Mouse (Mus musculus) stomach, postnatal 0 days (tissue): ENCODE data around the gene Nedd9.

Experiments
- CTCF ChIP-seq: IDR thresholded peaks from 2 replicates; pipeline ENCODE4 v1.5.1; 2016; ENCODE audit warnings: antibody characterized with exemption, low read depth, mild to moderate bottlenecking, moderate library complexity
- EP300 ChIP-seq: optimal IDR thresholded peaks from 2 replicates; pipeline ENCODE3; 2016; ENCODE audit warnings: antibody characterized with exemption

DNA sequence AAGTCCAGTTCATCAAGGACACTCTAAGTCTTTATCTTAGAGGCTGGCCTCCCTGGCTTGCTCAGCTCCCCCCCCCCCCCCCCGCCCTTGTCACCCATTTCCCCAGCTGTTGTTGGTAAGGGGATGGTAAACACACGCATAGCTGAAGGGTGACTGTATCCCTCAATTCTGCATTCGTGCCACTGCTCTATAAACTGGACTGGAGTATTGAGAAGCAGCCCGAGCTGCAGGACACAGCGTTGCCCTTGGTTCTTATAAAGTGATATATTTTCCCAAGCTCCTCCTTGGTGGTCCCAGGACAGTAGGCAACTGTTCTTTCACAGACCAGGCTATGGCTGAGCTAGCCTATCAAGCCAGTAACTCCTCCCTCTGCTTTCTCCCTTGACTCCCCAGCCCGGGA, 85.4 kb downstream of the Nedd9 start:
- TF ChIP-seq EP300 = no peak
- no peak for TF ChIP-seq CTCF
